Mouse (Mus musculus) liver, embryonic 13.5 days (tissue): ENCODE measurements around the gene Pdzrn3. TPM values are rescaled to one million over a fixed set of nuclear protein-coding genes. Genes with fewer than 3 reads are reported as not detected.

Experiments used
- ATAC-seq: fragments of 200-750 bp; cut with Nextera tagmentation; 2 replicates; pipeline ENCODE4 v1.8.0; 2017; ENCODE audit warnings: low read depth, mild to moderate bottlenecking, moderate number of reproducible peaks, moderate library complexity
- DNase-seq: peaks from one replicate; pipeline ENCODE4 v3.0.0; 2022
- H3K27ac ChIP-seq: fragments of 300-500 bp; sonication (generic); 2 replicates; pipeline ENCODE4 v1.5.1; 2015; ENCODE audit warnings: moderate library complexity, mild to moderate bottlenecking, inconsistent platforms
- H3K27me3 ChIP-seq: fragments of 300-500 bp; sonication (generic); 2 replicates; pipeline ENCODE4 v1.6.1; 2015; ENCODE audit warnings: mild to moderate bottlenecking, inconsistent platforms
- H3K36me3 ChIP-seq: fragments of 300-500 bp; sonication (generic); 2 replicates; pipeline ENCODE4 v1.6.1; 2015; ENCODE audit warnings: mild to moderate bottlenecking, inconsistent platforms
- H3K4me1 ChIP-seq: fragments of 300-500 bp; sonication (generic); replicated peaks from 2 replicates; pipeline ENCODE4 v1.6.1; 2015; ENCODE audit warnings: inconsistent platforms
- H3K4me2 ChIP-seq: fragments of 300-500 bp; sonication (generic); 2 replicates; pipeline ENCODE4 v1.6.1; 2015; ENCODE audit warnings: inconsistent platforms, mild to moderate bottlenecking, moderate library complexity
- H3K4me3 ChIP-seq: fragments of 300-500 bp; sonication (generic); replicated peaks from 2 replicates; pipeline ENCODE4 v1.5.1; 2015; ENCODE audit warnings: mild to moderate bottlenecking, inconsistent platforms
- H3K9ac ChIP-seq: fragments of 300-500 bp; sonication (generic); 2 replicates; pipeline ENCODE4 v1.6.1; 2015; ENCODE audit warnings: mild to moderate bottlenecking, inconsistent platforms
- H3K9me3 ChIP-seq: fragments of 300-500 bp; sonication (generic); replicated peaks from 2 replicates; pipeline ENCODE4 v1.6.1; 2016; ENCODE audit warnings: inconsistent platforms
- WGBS: fragments of 180-500 bp; shearing (Covaris S2); methylation state at CpG from one replicate; pipeline ENCODE4 v1.1.7; 2015; ENCODE audit not compliant: insufficient replicate concordance; 5-methylcytosine and 5-hydroxymethylcytosine counted together
- polyA plus RNA-seq: library from polyadenylated mRNA; unstranded; fragments of >200 nt; fragmentation: Nextera tagmentation; extraction: Ambion mirVana; gene quantifications from 2 replicates; pipeline ENCODE4 v1.2.1, GENCODE M21; 2015

Pdzrn3 gene
- polyA plus RNA-seq, 1 experiment from 2014 or later = 0.36 TPM

GRCm38 (mm10) chr6:101287566-101288173, 90.0 kb downstream of the Pdzrn3 start:
- no peak overlapping the region for H3K4me2 ChIP-seq
- 0 out of 2 replicates have a peak, but pooled peaks cover 12% of the 10 kb centered on the region for H3K4me1 ChIP-seq
- H3K27ac ChIP-seq = no peak overlapping the region
- no peaks in the 10 kb centered on the region for H3K9me3 ChIP-seq
- DNase-seq (no peak), ATAC-seq (no peak)
- H3K27me3 ChIP-seq = no peaks in the 10 kb centered on the region
- 68% methylated on average over 5 of the region's 5 CpGs for WGBS
- no peak overlapping the region for H3K9ac ChIP-seq
- no peak overlapping the region for H3K4me3 ChIP-seq
- no peaks in the 10 kb centered on the region for H3K36me3 ChIP-seq

- no peak overlapping the region for H3K27ac ChIP-seq
- no peaks in the 10 kb centered on the region for H3K27me3 ChIP-seq
- no peak overlapping the region for H3K4me3 ChIP-seq
- WGBS = 48% methylated on average over 2 of the region's 2 CpGs
- H3K9ac ChIP-seq = no peak overlapping the region
- H3K4me1 ChIP-seq = 0 out of 2 replicates have a peak, but pooled peaks cover 11% of the 10 kb centered on the region
- no peaks in the 10 kb centered on the region for H3K9me3 ChIP-seq
- no peaks in the 10 kb centered on the region for H3K36me3 ChIP-seq
- H3K4me2 ChIP-seq = no peak overlapping the region
- no peak for DNase-seq
- no peak for ATAC-seq
These were observed 90.6 kb downstream of the Pdzrn3 start for GRCm38 (mm10) chr6:101287077-101287476.

- no peak overlapping the region for H3K4me2 ChIP-seq
- no peak overlapping the region for H3K27ac ChIP-seq
- no peak for DNase-seq
These were observed 93.2 kb downstream of the Pdzrn3 start for GRCm38 (mm10) chr6:101284368-101284955.

GRCm38 (mm10) chr6:101283891-101284290, 93.8 kb downstream of the Pdzrn3 start:
- 60% methylated on average over 3 of the region's 3 CpGs for WGBS
- no peak overlapping the region for H3K27ac ChIP-seq
- no peak for DNase-seq
- no peak overlapping the region for H3K9ac ChIP-seq
- H3K27me3 ChIP-seq = no peaks in the 10 kb centered on the region
- 0 out of 2 replicates have a peak, but pooled peaks cover 2% of the 10 kb centered on the region for H3K4me1 ChIP-seq
- H3K9me3 ChIP-seq = no peaks in the 10 kb centered on the region
- no peak for ATAC-seq
- H3K36me3 ChIP-seq = no peaks in the 10 kb centered on the region
- H3K4me2 ChIP-seq = no peak overlapping the region
- H3K4me3 ChIP-seq = no peak overlapping the region

More at GRCm38 (mm10) chr6:101284368-101284955, 93.2 kb downstream of the Pdzrn3 start:
- no peak for ATAC-seq
- Histone ChIP-seq H3K4me1 (0 out of 2 replicates have a peak, but pooled peaks cover 2% of the 10 kb centered on the region), H3K36me3 (no peaks in the 10 kb centered on the region), H3K9me3 (no peaks in the 10 kb centered on the region), H3K4me3 (no peak overlapping the region), H3K9ac (no peak overlapping the region), H3K27me3 (no peaks in the 10 kb centered on the region)
- WGBS = 61% methylated on average over 6 of the region's 6 CpGs

- ATAC-seq (no peak), DNase-seq (no peak)
- Histone ChIP-seq H3K4me3 (no peak overlapping the region), H3K4me1 (0 out of 2 replicates have a peak, but pooled peaks cover 2% of the 10 kb centered on the region), H3K36me3 (no peaks in the 10 kb centered on the region), H3K9ac (no peak overlapping the region), H3K4me2 (no peak overlapping the region), H3K9me3 (no peaks in the 10 kb centered on the region), H3K27me3 (no peaks in the 10 kb centered on the region), H3K27ac (no peak overlapping the region)
- WGBS = 51% methylated on average over 3 of the region's 3 CpGs
These were observed 96.1 kb downstream of the Pdzrn3 start for GRCm38 (mm10) chr6:101281644-101282043.

- Histone ChIP-seq H3K4me1 (0 out of 2 replicates have a peak, but pooled peaks cover 2% of the 10 kb centered on the region), H3K9me3 (no peaks in the 10 kb centered on the region), H3K9ac (no peak overlapping the region), H3K4me3 (no peak overlapping the region), H3K36me3 (no peaks in the 10 kb centered on the region), H3K4me2 (no peak overlapping the region), H3K27me3 (no peaks in the 10 kb centered on the region), H3K27ac (no peak overlapping the region)
- 47% methylated on average over 9 of the region's 9 CpGs for WGBS
- ATAC-seq (no peak), DNase-seq (no peak)
These were observed 96.9 kb downstream of the Pdzrn3 start for GRCm38 (mm10) chr6:101280811-101281218.

- Histone ChIP-seq H3K9me3 (no peaks in the 10 kb centered on the region), H3K27ac (no peak overlapping the region), H3K4me3 (no peak overlapping the region), H3K9ac (no peak overlapping the region), H3K4me2 (no peak overlapping the region), H3K36me3 (no peaks in the 10 kb centered on the region), H3K27me3 (no peaks in the 10 kb centered on the region), H3K4me1 (peaks cover 12% of the 10 kb centered on the region; the same call in 1 of the 2 replicates)
- no peak for DNase-seq
- no peak for ATAC-seq
- WGBS = 68% methylated on average over 13 of the region's 13 CpGs
These were observed 99.3 kb downstream of the Pdzrn3 start for GRCm38 (mm10) chr6:101278286-101278932.

GRCm38 (mm10) chr6:101276261-101276660, 101.4 kb downstream of the Pdzrn3 start:
- ATAC-seq (no peak), DNase-seq (no peak)
- Histone ChIP-seq H3K9ac (no peak overlapping the region), H3K36me3 (no peaks in the 10 kb centered on the region), H3K4me3 (no peak overlapping the region), H3K9me3 (no peaks in the 10 kb centered on the region), H3K27me3 (no peaks in the 10 kb centered on the region), H3K27ac (no peak overlapping the region), H3K4me1 (peaks cover 34% of the 10 kb centered on the region), H3K4me2 (no peak overlapping the region)
- WGBS = 70% methylated on average over 8 of the region's 8 CpGs

- H3K27ac ChIP-seq = no peak overlapping the region
- no peaks in the 10 kb centered on the region for H3K27me3 ChIP-seq
- H3K4me2 ChIP-seq = no peak overlapping the region
- no peak overlapping the region for H3K9ac ChIP-seq
- DNase-seq = no peak
- H3K4me1 ChIP-seq = peaks cover 38% of the 10 kb centered on the region
- no peak overlapping the region for H3K4me3 ChIP-seq
- WGBS = 89% methylated on average over 3 of the region's 3 CpGs
- no peaks in the 10 kb centered on the region for H3K36me3 ChIP-seq
- H3K9me3 ChIP-seq = no peaks in the 10 kb centered on the region
- no peak for ATAC-seq
These were observed 101.9 kb downstream of the Pdzrn3 start for GRCm38 (mm10) chr6:101275806-101276205.

- Histone ChIP-seq H3K9me3 (no peaks in the 10 kb centered on the region), H3K4me2 (no peak overlapping the region), H3K27me3 (no peaks in the 10 kb centered on the region), H3K9ac (no peak overlapping the region), H3K27ac (no peak overlapping the region), H3K4me1 (peaks cover 45% of the 10 kb centered on the region), H3K36me3 (no peaks in the 10 kb centered on the region), H3K4me3 (no peak overlapping the region)
- 67% methylated on average over 2 of the region's 2 CpGs for WGBS
- ATAC-seq = no peak
- no peak for DNase-seq
These were observed 102.9 kb downstream of the Pdzrn3 start for GRCm38 (mm10) chr6:101274846-101275245.

GRCm38 (mm10) chr6:101272256-101272655, 105.4 kb downstream of the Pdzrn3 start:
- no peak for ATAC-seq
- Histone ChIP-seq H3K27ac (peak overlapping the region; percentile 83), H3K36me3 (no peaks in the 10 kb centered on the region), H3K4me1 (peaks cover 54% of the 10 kb centered on the region), H3K27me3 (no peaks in the 10 kb centered on the region), H3K9ac (peak overlapping the region; percentile 56), H3K4me2 (peak overlapping the region; percentile 65), H3K4me3 (peak overlapping the region; percentile 37), H3K9me3 (no peaks in the 10 kb centered on the region)
- 36% methylated on average over 4 of the region's 4 CpGs for WGBS
- no peak for DNase-seq
